Mouse (Mus musculus) layer of hippocampus, postnatal 36 days (tissue): Measurements from ENCODE around the gene Hsf2bp. TPM values are rescaled to one million over a fixed set of nuclear protein-coding genes. Genes with fewer than 3 reads are reported as not detected.

ENCODE experiments used
- DNase-seq, 2 experiments: peaks; one replicate each; pipeline ENCODE4 v3.0.0; 2022
- total RNA-seq, 2 experiments: library from RNA; stranded (reverse); gene quantifications; 2 replicates each; pipeline ENCODE4 v1.2.3; 2021

Gene Hsf2bp
- total RNA-seq, 2 experiments from 2014 or later: 0.43 to 1.3 TPM

- DNase-seq: no peak
Measured at GRCm38 (mm10) chr17:31982326-31983190, 53.6 kb downstream of the Hsf2bp start.

- DNase-seq: no peak
Measured at GRCm38 (mm10) chr17:31979888-31980287, 56.3 kb downstream of the Hsf2bp start.

- no peak for DNase-seq
Measured at GRCm38 (mm10) chr17:31977131-31977530, 59.0 kb downstream of the Hsf2bp start.

GRCm38 (mm10) chr17:31976501-31976900, 59.6 kb downstream of the Hsf2bp start:
- no peak for DNase-seq

GRCm38 (mm10) chr17:31974694-31975093, 61.5 kb downstream of the Hsf2bp start:
- no peak for DNase-seq

- no peak for DNase-seq
Measured at GRCm38 (mm10) chr17:31973664-31974230, 62.4 kb downstream of the Hsf2bp start.

- DNase-seq: no peak
Measured at GRCm38 (mm10) chr17:31970890-31971289, 65.3 kb downstream of the Hsf2bp start.

GRCm38 (mm10) chr17:31968801-31969200, 67.3 kb downstream of the Hsf2bp start:
- DNase-seq: no peak

GRCm38 (mm10) chr17:31967311-31967710, 68.8 kb downstream of the Hsf2bp start:
- no peak for DNase-seq

- DNase-seq: no peak
Measured at GRCm38 (mm10) chr17:31966566-31966965, 69.6 kb downstream of the Hsf2bp start.

- no peak for DNase-seq
Measured at GRCm38 (mm10) chr17:31965623-31966022, 70.5 kb downstream of the Hsf2bp start.

- no peak for DNase-seq
Measured at GRCm38 (mm10) chr17:31962930-31963329, 73.2 kb downstream of the Hsf2bp start.

- DNase-seq: no peak
Measured at GRCm38 (mm10) chr17:31962281-31962680, 73.9 kb downstream of the Hsf2bp start.

- DNase-seq: no peak
Measured at GRCm38 (mm10) chr17:31954551-31955140, 81.5 kb downstream of the Hsf2bp start.

GRCm38 (mm10) chr17:31949076-31949475, 87.1 kb downstream of the Hsf2bp start:
- DNase-seq: no peak

GRCm38 (mm10) chr17:31946436-31946835, 89.7 kb downstream of the Hsf2bp start:
- DNase-seq: no peak

- no peak for DNase-seq
Measured at GRCm38 (mm10) chr17:31943881-31944539, 92.1 kb downstream of the Hsf2bp start.

GRCm38 (mm10) chr17:31941616-31942015, 94.5 kb downstream of the Hsf2bp start:
- DNase-seq: no peak

GRCm38 (mm10) chr17:31940607-31941006, 95.5 kb downstream of the Hsf2bp start:
- DNase-seq: no peak

GRCm38 (mm10) chr17:31939292-31940060, 96.7 kb downstream of the Hsf2bp start:
- DNase-seq: no peak

- DNase-seq: no peak
Measured at GRCm38 (mm10) chr17:31938539-31939260, 97.4 kb downstream of the Hsf2bp start.
